Mouse (Mus musculus): ENCODE results near the gene Arhgap6.
"Not testable (repeated sequence)": the region's sequence is repeated elsewhere in the genome, so short reads cannot be mapped to it uniquely, and the experiment has no call there.

The Arhgap6 gene

DNA sequence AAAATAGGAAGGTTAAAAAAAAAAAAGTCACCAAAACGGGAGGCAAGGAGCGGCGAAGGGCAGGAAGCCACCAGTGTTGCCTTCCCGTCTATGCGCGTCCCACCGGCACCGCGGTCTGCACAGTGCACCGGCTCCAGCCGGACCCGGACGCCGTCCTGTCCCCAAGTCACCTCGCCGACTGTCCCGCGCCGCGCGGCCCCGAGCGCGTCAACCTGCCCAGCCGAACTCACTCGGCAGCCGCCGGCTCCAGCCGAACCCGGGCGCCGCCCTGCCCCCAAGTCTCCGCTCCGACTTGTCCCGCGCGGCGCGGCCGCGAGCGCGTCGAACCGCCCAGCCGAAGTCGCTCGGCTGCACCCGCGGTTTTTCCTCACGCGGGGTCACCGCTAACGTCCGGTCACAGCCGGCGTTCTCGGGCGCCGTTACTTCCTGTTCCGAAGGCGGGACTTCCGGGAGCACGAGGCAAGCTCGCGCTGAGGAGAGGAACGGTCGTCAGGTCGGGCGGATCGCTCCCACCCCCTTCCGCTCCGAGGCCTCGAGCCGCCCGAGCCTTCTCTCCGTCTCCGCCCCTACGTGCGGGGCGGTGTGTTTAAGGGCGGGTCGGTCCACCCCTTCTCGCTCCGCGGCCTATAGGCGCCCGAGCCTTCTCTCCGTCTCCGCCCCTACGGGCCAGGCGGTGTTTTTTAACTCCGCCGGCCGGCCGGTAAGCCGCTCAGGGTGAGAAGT lies 525.2 kb downstream of the Arhgap6 start, which contains the start of gene Hccs:
Gene Hccs, minus strand, starts transcription at position 428 of the 723 bp plus-strand sequence.
- DNase-seq, result peak; percentile 91

DNA sequence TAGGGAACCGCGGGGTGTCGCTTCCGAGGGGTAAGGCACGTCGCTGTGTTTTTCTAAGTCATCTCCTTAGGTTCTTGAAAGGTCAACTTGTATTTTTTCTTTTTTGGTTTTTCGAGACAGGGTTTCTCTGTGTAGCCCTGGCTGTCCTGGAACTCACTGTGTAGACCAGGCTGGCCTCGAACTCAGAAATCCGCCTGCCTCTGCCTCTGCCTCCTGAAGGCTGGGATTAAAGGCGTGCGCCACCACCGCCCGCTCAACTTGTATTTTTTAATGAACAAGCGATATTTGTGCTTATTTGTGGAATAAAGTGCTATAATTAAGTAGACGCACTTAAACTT lies 525.7 kb downstream of the Arhgap6 start:
- DNase-seq, result not testable (repeated sequence)

DNA sequence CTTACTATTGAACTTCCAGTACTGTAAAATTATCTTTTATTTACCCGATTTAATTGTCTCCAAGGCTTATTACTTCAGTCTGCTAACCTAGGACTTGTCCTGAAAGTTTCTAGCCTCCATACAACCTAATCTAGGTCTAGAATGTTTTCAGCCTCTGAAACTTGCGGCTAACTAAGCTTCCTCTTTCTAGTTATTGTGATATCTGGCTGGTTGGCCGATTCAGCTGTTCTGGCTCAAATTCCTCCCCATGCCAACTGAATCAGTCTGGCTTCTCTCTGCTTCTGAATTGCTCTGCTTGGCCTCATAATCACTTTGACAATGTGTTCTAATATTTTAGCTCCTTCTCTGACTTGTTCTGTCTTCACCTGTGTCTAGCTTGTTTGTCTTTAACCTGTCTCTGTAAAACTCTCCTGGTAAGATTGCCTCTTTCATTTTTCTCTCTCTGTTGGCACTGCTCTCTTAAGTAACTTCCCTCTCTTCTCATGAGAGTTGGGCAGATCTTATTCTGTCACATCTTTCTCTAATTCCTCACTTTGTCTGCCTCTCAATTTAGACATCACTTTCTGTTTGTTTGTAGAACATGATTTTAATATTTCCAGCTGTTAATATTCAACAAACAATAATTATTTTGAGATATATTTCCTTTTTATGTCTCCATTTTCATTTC lies 531.2 kb downstream of the Arhgap6 start:
- no peak for DNase-seq

DNA sequence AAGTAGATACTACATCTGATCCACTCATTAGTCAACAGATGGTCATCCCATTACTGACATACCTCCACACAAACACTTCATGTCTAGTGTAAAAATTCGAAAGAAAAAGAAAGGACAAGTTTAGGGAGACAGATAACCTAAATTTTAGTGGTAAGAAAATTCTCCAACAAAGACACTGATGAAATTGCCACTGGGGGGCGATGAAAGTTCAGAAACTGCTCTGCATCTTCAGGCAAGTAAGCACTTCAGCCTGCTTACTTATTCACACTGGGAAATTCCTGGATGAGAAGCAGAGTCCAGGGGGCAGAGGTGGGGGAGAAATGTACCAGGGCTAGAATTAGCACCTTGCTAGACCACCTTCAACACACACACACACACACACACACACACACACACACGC lies 537.4 kb downstream of the Arhgap6 start:
- peak; percentile 29 for DNase-seq

DNA sequence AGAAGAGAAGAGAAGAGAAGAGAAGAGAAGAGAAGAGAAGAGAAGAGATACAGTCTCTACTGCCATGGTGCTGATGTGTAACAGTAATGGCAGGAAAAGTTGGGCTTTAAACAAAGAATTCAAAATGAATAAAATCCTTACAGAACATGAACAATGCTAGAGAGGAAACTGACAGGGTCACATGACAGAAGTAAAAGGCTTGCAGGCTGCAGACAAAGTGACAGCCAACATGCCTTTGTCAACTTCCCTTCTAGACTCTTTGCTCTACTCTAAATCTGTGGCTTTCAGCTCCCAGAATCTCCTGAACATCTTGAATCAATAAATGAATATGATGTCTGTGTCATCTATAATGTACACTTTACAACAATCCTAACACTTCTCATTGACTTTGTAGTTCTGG lies 542.7 kb downstream of the Arhgap6 start:
- no peak for DNase-seq

DNA sequence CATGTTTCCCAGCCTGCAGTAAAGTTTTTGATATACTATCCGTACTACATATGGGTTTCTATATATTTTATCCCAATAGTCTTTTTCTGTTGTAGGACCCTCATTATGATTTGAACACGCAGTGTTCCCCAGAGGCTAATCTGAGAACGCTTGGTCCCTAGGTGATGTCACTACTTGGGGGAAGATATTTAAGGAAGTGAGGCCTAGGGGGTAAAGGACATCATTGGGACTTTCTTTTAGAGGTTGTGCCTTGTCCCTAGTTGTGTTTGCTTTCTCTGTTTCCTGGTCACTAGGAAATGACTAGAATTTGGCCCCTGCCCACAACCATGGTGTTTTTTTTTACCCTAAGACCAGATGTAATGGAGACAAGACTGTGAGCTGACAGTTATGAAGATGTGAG lies 543.3 kb downstream of the Arhgap6 start:
- DNase-seq, result no peak
